Mouse (Mus musculus): ENCODE data around the gene Rara. TPM values are rescaled to one million over a fixed set of nuclear protein-coding genes. Genes with fewer than 3 reads are reported as not detected.
A peak's percentile ranks its signal among the peaks of the same experiment; 100 is the strongest.

The Rara gene
- polyA plus RNA-seq, 1 experiment from 2014 or later = 22.4 TPM

DNA sequence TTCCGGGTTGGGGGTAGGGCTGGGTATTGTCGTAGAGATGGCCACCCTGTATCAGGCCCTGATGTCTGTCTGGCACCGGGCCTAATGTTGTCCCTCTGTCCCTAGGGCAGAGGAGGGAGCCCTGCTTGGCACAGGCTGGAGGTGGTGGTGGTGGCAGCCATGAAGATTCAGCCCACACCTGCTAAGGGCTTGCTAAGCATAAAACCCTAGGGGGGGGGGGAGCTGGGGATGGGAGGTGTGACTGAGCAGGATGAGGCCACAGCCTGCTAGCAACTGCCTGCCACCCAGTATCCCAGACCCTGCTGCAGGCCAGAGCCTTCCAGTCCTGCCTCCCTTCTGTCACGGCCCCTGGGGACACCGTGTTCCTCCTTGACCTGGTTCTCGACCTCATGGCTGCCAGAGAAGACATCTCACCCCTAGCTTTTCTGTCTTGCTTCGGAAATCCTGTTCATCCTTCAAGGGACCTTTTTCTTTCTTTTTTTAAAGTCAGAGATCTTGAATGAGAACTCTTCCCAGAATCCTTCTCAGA is 28.2 kb downstream of the Rara start:
- H3K27ac ChIP-seq (ENCODE audit: low read depth, low read length) = 0 out of 2 replicates have a peak overlapping the region, but pooled peaks have one; percentile 50
- no peak overlapping the region for H3K9ac ChIP-seq (ENCODE audit: low read depth, low read length)
- H3K9me3 ChIP-seq (ENCODE audit: control insufficient read depth) = no peaks in the 10 kb centered on the region
- no peak overlapping the region for H3K4me2 ChIP-seq (replicated peaks; ENCODE audit: low read depth)
- no peaks in the 10 kb centered on the region for H3K27me3 ChIP-seq (replicated peaks; ENCODE audit: control insufficient read depth, insufficient read depth, low read length)
- WGBS = 46% methylated on average over 7 of the region's 7 CpGs
- no peak for TF ChIP-seq CTCF (IDR thresholded peaks at IDR 0.05; ENCODE audit: low read depth)
- ATAC-seq = no peak
- peaks cover 13% of the 10 kb centered on the region for H3K4me1 ChIP-seq (replicated peaks; ENCODE audit: control insufficient read depth, insufficient read depth, low read length)
- peaks cover 4% of the 10 kb centered on the region; the same call in 1 of the 2 replicates for H3K36me3 ChIP-seq (ENCODE audit: control insufficient read depth, insufficient read depth)
- no peak overlapping the region for H3K4me3 ChIP-seq (ENCODE audit: low read depth, low read length)

DNA sequence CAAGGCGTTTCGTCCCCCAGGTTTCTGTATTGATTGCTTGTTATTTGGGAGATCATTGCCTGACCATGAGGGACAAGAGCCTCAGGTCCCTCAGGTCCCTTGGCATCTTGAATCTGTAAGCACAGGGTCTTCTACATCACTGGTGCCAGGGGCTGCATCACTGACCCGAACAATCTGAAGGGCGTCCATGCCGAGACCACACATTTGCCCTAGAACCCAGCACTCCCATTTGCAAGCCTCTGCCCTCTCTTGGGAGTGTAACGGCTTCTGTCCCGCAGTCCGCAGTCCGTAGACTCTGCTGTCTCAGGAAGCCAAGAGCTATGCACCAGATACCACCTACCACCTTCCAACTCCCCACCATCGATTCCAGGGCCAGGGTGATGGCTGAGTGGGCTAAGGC is 28.7 kb downstream of the Rara start:
- Histone ChIP-seq H3K27me3 (replicated peaks; ENCODE audit: control insufficient read depth, insufficient read depth, low read length) (no peaks in the 10 kb centered on the region), H3K36me3 (ENCODE audit: control insufficient read depth, insufficient read depth) (no peaks in the 10 kb centered on the region; the same call in 1 of the 2 replicates), H3K4me2 (replicated peaks; ENCODE audit: low read depth) (no peak overlapping the region), H3K27ac (ENCODE audit: low read depth, low read length) (no peak overlapping the region), H3K4me1 (replicated peaks; ENCODE audit: control insufficient read depth, insufficient read depth, low read length) (peaks cover 13% of the 10 kb centered on the region), H3K9me3 (ENCODE audit: control insufficient read depth) (no peaks in the 10 kb centered on the region), H3K4me3 (ENCODE audit: low read depth, low read length) (no peak overlapping the region), H3K9ac (ENCODE audit: low read depth, low read length) (no peak overlapping the region)
- TF ChIP-seq CTCF (IDR thresholded peaks at IDR 0.05; ENCODE audit: low read depth) = no peak
- 63% methylated on average over 10 of the region's 10 CpGs for WGBS
- no peak for ATAC-seq

DNA sequence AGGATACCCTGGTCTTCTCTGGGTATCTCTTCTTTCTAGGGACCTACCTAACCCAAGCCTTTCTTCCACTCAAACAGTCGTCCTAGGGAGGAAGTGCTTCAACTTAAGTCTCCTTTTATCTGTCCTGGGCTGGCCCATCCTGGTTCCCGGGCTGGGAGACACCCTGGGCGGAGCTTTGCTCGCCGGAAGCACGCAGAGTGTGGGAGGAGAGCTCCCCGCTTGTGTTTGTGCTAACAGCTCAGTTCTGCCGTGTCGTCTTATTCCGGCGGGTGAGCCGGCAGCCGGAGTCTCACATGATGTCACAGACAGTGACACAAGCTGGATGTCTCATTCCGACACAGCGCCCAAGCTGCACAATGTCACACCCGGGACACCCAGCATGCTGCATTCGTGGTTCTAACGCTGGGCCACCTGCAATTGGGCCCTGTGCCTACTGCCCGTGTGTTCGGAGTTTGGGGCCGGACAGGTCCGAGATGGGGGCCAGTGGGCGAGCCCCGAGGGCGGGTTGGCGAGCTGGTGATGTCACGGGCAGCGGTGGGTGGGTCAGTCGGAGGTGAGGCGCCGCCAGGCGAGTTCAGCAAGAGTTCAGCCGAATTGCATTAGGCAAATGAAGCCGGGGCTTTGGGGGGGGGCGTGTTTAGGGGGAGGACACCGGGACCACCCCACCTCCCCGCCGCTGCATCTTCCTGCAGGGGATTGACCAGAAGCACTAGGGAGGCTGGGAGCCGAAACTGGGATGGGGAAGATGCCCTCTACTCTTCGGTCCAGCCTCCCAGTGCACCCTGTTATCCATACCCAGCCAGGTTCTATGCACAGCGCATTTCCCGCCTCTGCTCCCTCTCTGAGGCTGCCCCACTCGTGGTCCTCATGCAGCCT is 32.1 kb downstream of the Rara start:
- Histone ChIP-seq H3K27me3 (replicated peaks; ENCODE audit: control insufficient read depth, insufficient read depth, low read length) (no peaks in the 10 kb centered on the region), H3K36me3 (ENCODE audit: control insufficient read depth, insufficient read depth) (no peaks in the 10 kb centered on the region; the same call in 1 of the 2 replicates), H3K4me1 (replicated peaks; ENCODE audit: control insufficient read depth, insufficient read depth, low read length) (peaks cover 23% of the 10 kb centered on the region), H3K4me3 (ENCODE audit: low read depth, low read length) (peak overlapping the region; percentile 81), H3K27ac (ENCODE audit: low read depth, low read length) (peak overlapping the region; percentile 95), H3K9me3 (ENCODE audit: control insufficient read depth) (no peaks in the 10 kb centered on the region), H3K4me2 (replicated peaks; ENCODE audit: low read depth) (peak overlapping the region; percentile 98), H3K9ac (ENCODE audit: low read depth, low read length) (peak overlapping the region; percentile 79)
- under 1% methylated on average over 42 of the region's 43 CpGs for WGBS
- peak; percentile 59 for ATAC-seq
- TF ChIP-seq CTCF (IDR thresholded peaks at IDR 0.05; ENCODE audit: low read depth) = no peak

DNA sequence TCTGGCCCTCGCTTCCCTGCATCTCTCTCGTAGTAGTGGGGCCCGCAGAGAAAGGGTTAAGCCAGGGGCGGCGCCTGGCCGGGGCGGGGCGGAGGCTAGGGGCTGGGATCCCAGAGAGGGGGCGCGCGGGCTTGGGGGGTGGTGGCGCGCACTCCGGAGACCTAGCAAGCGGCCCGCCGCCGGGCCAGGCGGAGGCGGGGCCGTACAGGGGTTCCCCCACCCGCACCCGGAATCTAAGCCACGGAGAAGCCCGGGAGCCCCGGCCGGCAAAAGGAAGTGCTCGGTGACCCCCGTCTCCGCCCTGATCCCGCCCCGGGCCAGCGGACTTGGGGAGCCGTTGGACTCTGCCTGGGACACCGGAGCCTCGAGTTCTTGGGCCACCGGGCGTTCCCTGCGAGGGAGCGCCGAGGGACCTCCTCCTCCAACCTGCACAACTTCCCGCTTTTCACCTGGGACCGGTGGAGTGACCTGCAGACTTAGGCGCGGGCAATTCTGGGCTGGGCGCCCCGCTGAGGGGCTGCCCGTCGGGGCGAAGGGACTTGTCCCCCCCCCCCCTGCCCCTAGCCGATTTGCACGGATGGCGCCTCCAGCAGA is 32.8 kb downstream of the Rara start:
- Histone ChIP-seq H3K4me2 (replicated peaks; ENCODE audit: low read depth) (peak overlapping the region; percentile 98), H3K9me3 (ENCODE audit: control insufficient read depth) (no peaks in the 10 kb centered on the region), H3K27ac (ENCODE audit: low read depth, low read length) (peak overlapping the region; percentile 95), H3K4me3 (ENCODE audit: low read depth, low read length) (peak overlapping the region; percentile 81), H3K36me3 (ENCODE audit: control insufficient read depth, insufficient read depth) (no peaks in the 10 kb centered on the region; the same call in 1 of the 2 replicates), H3K9ac (ENCODE audit: low read depth, low read length) (peak overlapping the region; percentile 79), H3K4me1 (replicated peaks; ENCODE audit: control insufficient read depth, insufficient read depth, low read length) (peaks cover 24% of the 10 kb centered on the region), H3K27me3 (replicated peaks; ENCODE audit: control insufficient read depth, insufficient read depth, low read length) (no peaks in the 10 kb centered on the region)
- WGBS = under 1% methylated on average over 52 of the region's 53 CpGs
- peak; percentile 37 for ATAC-seq
- TF ChIP-seq CTCF (IDR thresholded peaks at IDR 0.05; ENCODE audit: low read depth) = no peak

DNA sequence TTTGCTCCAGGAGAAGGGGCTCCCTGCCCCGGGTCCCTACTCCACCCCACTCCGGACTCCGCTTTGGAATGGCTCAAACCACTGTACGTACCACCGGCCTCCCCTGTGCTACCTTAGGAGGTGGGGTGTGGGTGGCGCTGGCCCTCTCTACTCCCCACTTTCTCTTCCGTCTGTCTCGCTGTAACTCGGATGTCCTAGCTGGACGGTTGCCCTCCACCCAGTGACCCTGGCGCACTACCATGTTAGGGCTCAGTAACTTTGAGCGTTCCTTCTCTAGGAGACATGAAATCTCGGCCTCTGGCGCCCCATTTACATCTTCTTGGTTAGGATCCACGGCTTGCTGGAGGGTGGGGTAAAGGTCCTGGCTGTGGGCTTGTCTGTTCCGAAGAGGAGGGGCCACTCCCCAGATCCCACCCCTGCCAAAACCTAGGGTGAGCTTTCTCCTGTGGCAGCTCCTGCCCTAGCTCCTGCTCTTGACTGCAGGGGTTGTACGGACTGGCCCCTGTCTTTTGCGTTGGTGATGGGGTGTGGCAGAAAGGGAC is 33.5 kb downstream of the Rara start:
- peak overlapping the region; percentile 95 for H3K27ac ChIP-seq (ENCODE audit: low read depth, low read length)
- H3K27me3 ChIP-seq (replicated peaks; ENCODE audit: control insufficient read depth, insufficient read depth, low read length) = no peaks in the 10 kb centered on the region
- peak overlapping the region; percentile 79 for H3K9ac ChIP-seq (ENCODE audit: low read depth, low read length)
- H3K9me3 ChIP-seq (ENCODE audit: control insufficient read depth) = no peaks in the 10 kb centered on the region
- H3K4me1 ChIP-seq (replicated peaks; ENCODE audit: control insufficient read depth, insufficient read depth, low read length) = peaks cover 24% of the 10 kb centered on the region
- peaks cover 1% of the 10 kb centered on the region; the same call in 1 of the 2 replicates for H3K36me3 ChIP-seq (ENCODE audit: control insufficient read depth, insufficient read depth)
- no peak for ATAC-seq
- H3K4me2 ChIP-seq (replicated peaks; ENCODE audit: low read depth) = peak overlapping the region; percentile 98
- no peak for TF ChIP-seq CTCF (IDR thresholded peaks at IDR 0.05; ENCODE audit: low read depth)
- WGBS = 1% methylated on average over 18 of the region's 18 CpGs
- peak overlapping the region; percentile 81 for H3K4me3 ChIP-seq (ENCODE audit: low read depth, low read length)

DNA sequence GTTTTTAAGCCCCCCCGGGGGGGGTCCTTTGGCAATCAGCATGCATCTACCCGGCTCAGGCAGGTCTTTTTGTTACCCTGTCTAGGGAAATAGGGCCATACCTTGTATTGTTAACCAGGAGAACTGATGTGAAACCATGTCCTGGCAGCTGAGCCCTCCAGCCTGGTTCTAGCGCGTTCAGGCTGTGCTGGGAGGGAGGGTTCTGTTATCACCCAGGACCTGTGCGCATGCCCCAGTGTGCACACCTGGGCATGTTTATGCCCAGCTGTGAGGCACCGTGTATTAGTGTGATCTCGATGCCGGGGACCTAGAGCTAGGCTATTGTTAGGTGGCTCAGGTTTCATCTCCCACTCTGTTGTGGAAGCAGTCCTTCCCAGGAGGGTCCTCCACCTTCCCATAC is 34.1 kb downstream of the Rara start:
- Histone ChIP-seq H3K4me1 (replicated peaks; ENCODE audit: control insufficient read depth, insufficient read depth, low read length) (peaks cover 24% of the 10 kb centered on the region), H3K4me2 (replicated peaks; ENCODE audit: low read depth) (peak overlapping the region; percentile 98), H3K36me3 (ENCODE audit: control insufficient read depth, insufficient read depth) (peaks cover 8% of the 10 kb centered on the region), H3K9ac (ENCODE audit: low read depth, low read length) (peak overlapping the region; percentile 79), H3K9me3 (ENCODE audit: control insufficient read depth) (no peaks in the 10 kb centered on the region), H3K27me3 (replicated peaks; ENCODE audit: control insufficient read depth, insufficient read depth, low read length) (no peaks in the 10 kb centered on the region), H3K27ac (ENCODE audit: low read depth, low read length) (no peak overlapping the region), H3K4me3 (ENCODE audit: low read depth, low read length) (peak overlapping the region; percentile 81)
- WGBS = 6% methylated on average over 8 of the region's 8 CpGs
- no peak for TF ChIP-seq CTCF (IDR thresholded peaks at IDR 0.05; ENCODE audit: low read depth)
- ATAC-seq = no peak
